Mouse (Mus musculus) gastrocnemius, adult 8-10 months (tissue): ENCODE measurements at regions not wholly inside any gene's neighbourhood (a gene's known extent, or its start where the extent isn't known, plus 50 kb on each side); places are given as distances from the start of the nearest gene placed in this dataset.

Experiments
- DNase-seq, 2 experiments: peaks; one replicate each; pipeline ENCODE4 v3.0.0; 2022; ENCODE audit warnings: low spot score in 2 of 2

DNA sequence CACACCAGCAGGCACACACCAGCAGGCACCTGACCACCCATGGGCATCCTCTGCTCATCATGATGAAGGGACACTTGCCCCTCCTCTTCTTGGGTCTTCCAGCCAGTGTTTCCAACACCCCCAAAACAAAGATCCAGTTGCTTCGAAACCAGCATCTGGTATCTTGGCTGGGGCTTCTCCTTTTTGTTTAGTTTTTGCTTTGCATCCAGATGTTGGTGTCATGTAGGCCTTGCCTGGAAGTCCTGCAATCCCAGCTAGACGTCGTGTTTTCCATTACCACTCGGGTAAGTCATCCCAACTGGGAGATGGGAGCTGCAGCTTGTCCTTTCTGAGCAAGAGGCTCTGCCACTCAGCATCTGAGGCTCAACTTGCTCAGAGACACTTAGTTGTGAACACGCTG, 70.6 kb upstream of the Tspan2 start:
- DNase-seq = no peak

DNA sequence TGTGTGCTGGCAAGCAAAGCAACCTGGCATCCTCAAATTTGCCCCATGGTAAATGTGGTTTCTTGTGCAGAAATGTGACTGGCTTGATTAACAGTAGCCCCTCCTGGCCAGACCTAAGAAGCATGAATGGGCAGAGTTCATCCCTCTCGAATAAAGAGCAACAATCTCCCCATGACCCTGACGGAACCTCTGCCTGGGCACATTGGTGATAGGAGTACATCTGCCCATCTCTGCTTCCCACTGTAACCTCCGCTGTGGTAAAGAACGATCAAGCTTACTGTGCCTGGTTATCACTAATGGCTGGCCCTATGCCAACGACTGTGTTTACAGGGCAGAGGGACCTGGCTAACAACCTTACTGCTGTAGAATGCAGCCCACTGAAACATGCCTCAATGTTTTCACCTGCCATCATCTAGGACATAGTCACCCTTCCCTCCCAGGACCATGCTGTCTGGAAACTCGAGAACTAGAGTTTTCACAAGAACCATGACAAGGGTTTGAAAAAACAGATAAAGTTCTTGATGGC, 69.6 kb upstream of the Tspan2 start:
- DNase-seq = no peak

DNA sequence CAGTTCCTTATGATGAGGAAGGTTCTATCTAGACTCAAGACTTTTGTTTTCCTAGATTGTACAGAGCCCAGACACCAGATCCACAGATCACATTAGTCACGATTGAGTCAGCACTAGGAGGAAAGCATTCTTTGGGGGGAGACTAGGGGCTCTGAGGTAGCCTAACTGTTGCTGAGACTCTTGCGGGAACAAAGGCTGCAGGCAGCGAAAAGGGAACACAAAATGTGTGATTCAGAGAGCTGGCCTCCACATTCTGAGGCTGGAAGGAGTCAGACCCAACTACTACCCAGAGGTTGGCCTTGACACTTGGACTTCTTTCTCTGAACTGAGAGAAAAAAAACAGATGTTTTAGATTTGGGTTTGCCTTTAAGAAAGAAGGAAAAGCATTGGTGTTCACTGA, 66.5 kb upstream of the Tspan2 start:
- no peak for DNase-seq

DNA sequence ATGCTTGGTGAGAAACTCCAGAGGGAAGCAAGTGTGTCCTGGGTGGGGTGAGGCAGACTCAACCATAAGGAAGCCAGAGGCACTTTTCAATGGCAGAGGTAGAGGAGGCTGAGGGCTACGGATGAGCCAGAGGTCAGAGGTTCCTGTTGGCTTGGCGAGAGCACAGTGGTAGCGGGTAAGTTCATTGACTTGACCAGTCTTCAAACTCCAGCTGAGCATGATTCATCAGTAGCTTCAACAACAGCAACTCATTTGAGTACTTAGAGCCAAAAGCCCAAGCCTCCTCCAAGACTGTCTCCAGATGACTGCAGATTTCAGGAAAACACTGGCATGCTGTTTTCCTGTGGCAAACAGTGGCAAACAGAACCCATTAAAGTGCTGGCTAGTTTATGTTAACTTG, 65.8 kb upstream of the Tspan2 start:
- no peak for DNase-seq

DNA sequence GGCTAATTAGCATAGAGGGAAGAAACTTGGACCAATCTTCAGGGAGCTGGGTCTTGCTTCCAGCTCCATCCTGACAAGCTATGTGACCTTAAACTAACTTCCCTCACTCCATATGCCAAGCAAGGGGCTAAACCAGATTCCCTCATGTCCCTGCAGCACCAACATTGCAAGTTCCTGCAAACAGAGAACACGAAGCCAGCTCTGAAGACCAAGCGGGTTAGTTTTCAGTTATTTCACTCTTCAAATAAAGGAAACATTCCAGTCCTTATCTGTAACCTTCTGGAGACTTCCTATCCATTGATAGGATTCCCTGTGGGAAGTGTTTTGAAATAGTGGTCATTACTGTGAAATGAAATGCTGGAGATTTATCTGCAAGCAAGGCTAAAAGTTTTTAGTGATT, 64.4 kb upstream of the Tspan2 start:
- DNase-seq = no peak

DNA sequence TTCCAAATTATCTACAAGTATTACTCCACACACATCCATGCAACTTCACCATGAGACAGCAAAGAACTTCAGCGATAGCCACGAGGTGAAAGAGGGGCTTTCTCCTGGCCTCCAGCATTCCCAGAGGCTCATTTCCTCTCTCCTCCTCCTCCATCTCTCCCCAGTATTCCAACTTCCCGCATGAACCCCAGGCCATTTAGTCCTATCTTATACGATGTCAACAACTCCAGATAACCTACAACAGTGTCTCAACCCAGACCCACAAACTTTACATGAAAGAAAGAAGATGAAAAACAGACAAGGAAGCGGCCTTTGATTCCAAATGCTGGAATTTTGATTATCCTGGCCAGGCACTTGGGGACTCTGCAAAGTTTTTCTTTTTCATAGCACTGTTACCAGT, 63.8 kb upstream of the Tspan2 start:
- no peak for DNase-seq

DNA sequence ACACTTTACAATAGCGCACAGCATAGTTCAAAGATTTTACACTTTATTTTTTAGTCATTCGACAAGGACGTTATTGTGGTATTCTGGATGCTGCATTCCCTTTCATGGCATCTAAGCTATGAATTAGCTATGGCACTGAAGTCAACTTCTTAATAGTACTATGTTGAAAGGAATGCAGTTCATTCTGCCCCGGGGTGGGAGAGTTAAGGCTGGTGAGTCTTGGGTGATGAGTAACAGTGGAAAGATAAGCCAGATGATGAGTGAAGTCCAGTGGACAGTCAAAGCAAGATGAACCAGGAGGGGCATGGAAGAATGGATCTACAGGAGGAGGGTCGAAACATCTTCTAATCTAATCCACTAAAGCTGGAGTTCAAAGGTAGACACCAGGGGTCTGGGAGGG, 63.4 kb upstream of the Tspan2 start:
- DNase-seq = no peak

DNA sequence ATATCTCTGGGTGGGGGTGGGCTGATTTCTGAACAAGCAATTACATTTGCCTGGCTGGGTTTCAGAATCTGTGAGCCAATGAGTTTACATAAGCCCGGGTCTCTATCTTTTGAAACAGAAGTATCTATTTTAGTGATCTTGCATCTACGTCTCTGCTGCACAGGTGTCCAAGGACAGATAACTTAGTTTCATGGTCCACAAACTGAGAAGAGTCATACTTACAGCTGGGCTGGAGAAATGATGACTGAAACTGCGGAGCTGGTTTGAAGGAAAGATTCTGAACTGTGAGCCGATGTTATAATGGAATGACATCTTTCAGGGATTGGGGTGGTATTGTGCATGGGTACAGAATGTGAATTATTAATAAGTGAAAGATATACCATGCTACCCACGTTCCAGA, 60.8 kb upstream of the Tspan2 start:
- no peak for DNase-seq

DNA sequence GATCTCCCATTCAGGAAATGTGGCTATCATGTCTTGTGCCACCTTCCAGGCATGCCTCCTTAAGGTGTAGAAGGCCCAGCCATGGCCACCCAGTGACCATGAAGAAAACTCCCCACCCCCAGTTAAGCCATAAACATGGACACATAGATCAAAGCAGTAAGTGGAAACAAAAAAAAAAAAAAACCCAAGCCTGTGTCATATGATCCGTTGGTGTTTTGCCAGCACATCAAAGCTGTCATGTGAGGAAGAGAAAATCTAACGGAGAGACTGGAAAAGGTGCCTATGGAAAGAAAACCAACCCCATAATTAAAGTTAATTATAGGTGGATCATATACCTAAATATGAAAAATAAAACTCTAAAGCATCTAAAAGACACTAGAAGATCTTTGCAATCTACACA, 60.3 kb upstream of the Tspan2 start:
- no peak for DNase-seq

DNA sequence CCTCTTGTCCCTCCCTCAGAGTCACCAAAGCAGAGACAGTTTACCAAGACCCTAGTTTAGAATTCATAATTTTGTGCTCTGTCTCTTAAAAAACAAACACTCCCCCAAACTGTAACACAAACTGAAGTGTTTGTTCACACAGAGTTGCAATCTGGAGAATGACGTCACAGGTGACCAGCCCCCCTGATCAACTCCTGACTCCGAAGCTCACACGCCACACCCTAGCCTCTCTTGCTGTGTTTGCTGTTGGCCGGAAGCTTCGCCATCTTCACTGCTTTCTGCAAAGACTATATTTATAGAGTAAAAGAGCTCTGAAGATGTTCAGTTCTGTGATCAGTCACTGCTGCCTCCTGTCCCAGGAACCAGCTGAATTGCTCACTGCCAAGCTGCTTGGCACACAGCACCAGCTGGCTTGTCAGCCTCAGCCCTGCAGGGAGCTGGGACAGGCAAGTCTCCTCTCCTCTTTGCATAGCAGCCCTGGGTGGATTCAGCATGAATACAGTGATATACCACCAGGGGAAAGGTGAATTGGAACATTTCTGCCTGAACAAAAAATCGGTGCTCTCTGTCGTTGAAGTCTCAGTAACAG, 57.3 kb upstream of the Tspan2 start:
- DNase-seq = no peak

DNA sequence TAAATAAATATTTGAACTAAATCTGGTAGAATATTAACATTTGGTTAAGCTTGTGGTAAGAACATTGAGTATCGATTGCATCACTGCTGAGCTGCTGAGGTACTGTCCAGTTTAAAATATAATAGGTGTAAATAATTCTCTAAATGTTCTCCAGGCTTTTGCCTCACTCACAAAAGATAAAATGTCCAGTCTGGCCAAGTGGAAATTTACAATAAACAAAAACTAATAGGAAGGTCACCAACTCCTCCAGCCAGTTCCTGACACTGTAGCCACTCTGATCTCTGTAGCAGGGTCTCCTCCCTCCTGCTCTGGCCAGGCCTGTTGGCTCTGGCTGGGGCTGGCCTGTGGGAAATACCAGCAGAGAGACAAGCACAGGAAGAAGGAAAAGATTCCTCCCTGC, 55.8 kb upstream of the Tspan2 start:
- DNase-seq = peak in 1 of 2 experiments; percentile 18

DNA sequence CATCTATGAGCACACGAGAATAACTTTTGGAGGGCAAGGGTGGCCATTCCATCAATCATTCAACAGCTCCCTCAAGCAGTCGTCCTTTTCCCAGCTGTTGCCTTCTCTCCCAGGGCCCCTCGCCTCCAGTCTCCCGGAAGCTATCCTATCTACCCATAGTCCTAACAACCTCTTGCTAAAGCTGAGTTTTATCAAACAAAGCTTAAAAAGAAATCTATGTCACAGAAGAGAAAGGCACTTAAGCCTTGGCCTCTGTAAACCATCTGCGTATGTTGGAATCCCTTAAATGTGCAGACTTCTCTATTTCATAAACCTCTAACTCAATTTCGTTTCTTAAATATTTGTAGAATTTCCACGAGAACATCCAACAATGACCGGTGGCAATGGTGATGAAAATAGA, 51.9 kb upstream of the Tspan2 start:
- DNase-seq = no peak

DNA sequence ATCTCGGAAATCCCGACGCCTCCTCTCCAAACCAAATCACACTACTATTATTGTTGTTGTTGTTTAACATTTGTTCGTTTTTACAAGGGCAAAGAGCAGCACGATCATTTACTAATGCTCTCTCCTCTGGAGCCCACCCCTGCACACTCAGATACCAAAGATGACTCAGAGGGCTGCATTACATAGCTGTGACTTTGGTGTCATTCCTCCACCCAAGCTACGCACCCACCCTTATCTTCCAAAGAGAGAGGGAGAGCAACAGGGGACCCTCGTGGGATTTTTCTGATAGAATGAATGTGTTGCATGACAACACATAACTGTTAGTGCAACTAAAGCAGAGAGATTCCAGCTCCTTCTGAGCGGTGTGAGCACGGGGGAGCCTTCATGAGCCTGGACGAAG, 50.8 kb upstream of the Tspan2 start:
- no peak for DNase-seq
